Comparison of ENCODE assay signal across 10 mouse cellular contexts in genomic region chr8:84635397-84636050, GRCm38 (mm10). TPM values are rescaled to one million over a fixed set of nuclear protein-coding genes. Genes with fewer than 3 reads are reported as not detected.
DNase-seq lines count a peak whose midpoint lies in the region; ATAC-seq and TF ChIP-seq lines count a peak whose summit lies in the region.
"Had no signal": no experiment of that assay in that cellular context is flagged by ENCODE, and none has a peak within 500 bp of the region (broad histone marks: within the 10 kb centered on the region; RNA-seq: fewer than 3 reads in every experiment).

No protein-coding gene starts in this region.

- H3K9me3 ChIP-seq in kidney, embryonic 15.5 days (replicated peaks): 0 out of 2 replicates have a peak, but pooled peaks cover 3% of the 10 kb centered on the region
- no peaks in the 10 kb centered on the region for H3K9me3 ChIP-seq in embryonic facial prominence, embryonic 11.5 days (replicated peaks; ENCODE audit: control insufficient read depth, low read length)
- H3K9me3 ChIP-seq in forebrain, embryonic 16.5 days (ENCODE audit: control insufficient read depth, low read length): no peaks in the 10 kb centered on the region
- H3K9me3 ChIP-seq in midbrain, embryonic 12.5 days: no peaks in the 10 kb centered on the region

- no peak overlapping the region for H3K4me3 ChIP-seq in kidney, embryonic 15.5 days (replicated peaks)
- no peak overlapping the region for H3K4me3 ChIP-seq in kidney, adult 2 months (ENCODE audit: insufficient read depth, low read depth, low read length)
- H3K4me3 ChIP-seq in embryonic facial prominence, embryonic 11.5 days (ENCODE audit: low read depth, low read length): no peak overlapping the region
- H3K4me3 ChIP-seq in forebrain, embryonic 16.5 days (replicated peaks; ENCODE audit: low read length): no peak overlapping the region
- H3K4me3 ChIP-seq in midbrain, embryonic 12.5 days: no peak overlapping the region

- no peak for TF ChIP-seq CTCF in kidney, adult 2 months (conservative IDR thresholded peaks at IDR 0.05; ENCODE audit: insufficient read depth, insufficient read length, low read depth, low read length)

- peak overlapping the region; percentile 75 for H3K27ac ChIP-seq in kidney, embryonic 15.5 days
- no peak overlapping the region for H3K27ac ChIP-seq in kidney, adult 2 months (ENCODE audit: insufficient read depth, low read depth, low read length)
- peak overlapping the region; percentile 8; the same call in 1 of the 2 replicates for H3K27ac ChIP-seq in embryonic facial prominence, embryonic 11.5 days (replicated peaks; ENCODE audit: low read depth, low read length)
- H3K27ac ChIP-seq in forebrain, embryonic 16.5 days (ENCODE audit: low read length): peak overlapping the region; percentile 60
- peak overlapping the region; percentile 84 for H3K27ac ChIP-seq in midbrain, embryonic 12.5 days (replicated peaks)

- no peaks in the 10 kb centered on the region for H3K27me3 ChIP-seq in kidney, embryonic 15.5 days
- no peaks in the 10 kb centered on the region for H3K27me3 ChIP-seq in kidney, adult 2 months (replicated peaks; ENCODE audit: control insufficient read depth, insufficient read depth, low read length)
- no peaks in the 10 kb centered on the region for H3K27me3 ChIP-seq in embryonic facial prominence, embryonic 11.5 days (ENCODE audit: control insufficient read depth, insufficient read depth, low read length)
- no peaks in the 10 kb centered on the region for H3K27me3 ChIP-seq in forebrain, embryonic 16.5 days (replicated peaks; ENCODE audit: control insufficient read depth, insufficient read depth, low read length)
- no peaks in the 10 kb centered on the region for H3K27me3 ChIP-seq in midbrain, embryonic 12.5 days

- DNase-seq in kidney, adult 2 months: no peak
- DNase-seq in embryonic facial prominence, embryonic 11.5 days (ENCODE audit: low spot score): no peak
- no peak for DNase-seq in right cerebral cortex, adult 18-20 months
- DNase-seq in adrenal gland, postnatal 10 days: no peak
- DNase-seq in adrenal gland, postnatal 25 days: no peak
- DNase-seq: layer of hippocampus, adult 9-11 months had no signal

- H3K36me3 ChIP-seq in kidney, embryonic 15.5 days: no peaks in the 10 kb centered on the region
- no peaks in the 10 kb centered on the region for H3K36me3 ChIP-seq in kidney, adult 2 months (ENCODE audit: control insufficient read depth, insufficient read depth, low read length)
- H3K36me3 ChIP-seq in embryonic facial prominence, embryonic 11.5 days (replicated peaks; ENCODE audit: control insufficient read depth, insufficient read depth, low read depth, low read length): no peaks in the 10 kb centered on the region
- no peaks in the 10 kb centered on the region for H3K36me3 ChIP-seq in forebrain, embryonic 16.5 days (ENCODE audit: control insufficient read depth, insufficient read depth)
- H3K36me3 ChIP-seq in midbrain, embryonic 12.5 days: 0 out of 2 replicates have a peak, but pooled peaks cover 3% of the 10 kb centered on the region

- H3K4me2 ChIP-seq in kidney, embryonic 15.5 days: no peak overlapping the region
- no peak overlapping the region for H3K4me2 ChIP-seq in embryonic facial prominence, embryonic 11.5 days (ENCODE audit: low read depth, low read length)
- no peak overlapping the region for H3K4me2 ChIP-seq in forebrain, embryonic 16.5 days (ENCODE audit: low read length)
- H3K4me2 ChIP-seq in midbrain, embryonic 12.5 days (replicated peaks): peak overlapping the region; percentile 13
- H3K4me2 ChIP-seq: heart, embryonic 11.5 days had no signal

- H3K9ac ChIP-seq in kidney, embryonic 15.5 days: no peak overlapping the region
- peak overlapping the region; percentile 34; the same call in 1 of the 2 replicates for H3K9ac ChIP-seq in embryonic facial prominence, embryonic 11.5 days (replicated peaks; ENCODE audit: low read length)
- H3K9ac ChIP-seq in forebrain, embryonic 16.5 days (replicated peaks; ENCODE audit: low read depth, low read length): peak overlapping the region; percentile 18; the same call in 1 of the 2 replicates
- H3K9ac ChIP-seq in midbrain, embryonic 12.5 days (replicated peaks): peak overlapping the region; percentile 48; the same call in 1 of the 2 replicates

- TF ChIP-seq POLR2A in kidney, adult 2 months (IDR thresholded peaks at IDR 0.05; ENCODE audit: low read depth, low read length): no peak

- ATAC-seq in kidney, embryonic 15.5 days (replicated peaks; ENCODE audit: low FRiP score): no peak
- ATAC-seq in embryonic facial prominence, embryonic 11.5 days (replicated peaks; ENCODE audit: insufficient number of reproducible peaks, low FRiP score, low TSS enrichment, low read depth): no peak
- no peak for ATAC-seq in forebrain, embryonic 16.5 days
- no peak for ATAC-seq in midbrain, embryonic 12.5 days (ENCODE audit: low FRiP score, low read depth)

- 59% methylated on average over 14 of the region's 14 CpGs for WGBS in kidney, embryonic 15.5 days
- WGBS in kidney, adult 2 months: 70% methylated on average over 14 of the region's 14 CpGs
- WGBS in embryonic facial prominence, embryonic 11.5 days: 67% methylated on average over 13 of the region's 14 CpGs
- 63% methylated on average over 13 of the region's 14 CpGs for WGBS in forebrain, embryonic 16.5 days
- 64% methylated on average over 14 of the region's 14 CpGs for WGBS in midbrain, embryonic 12.5 days

- peaks cover 36% of the 10 kb centered on the region for H3K4me1 ChIP-seq in kidney, embryonic 15.5 days
- 0 out of 2 replicates have a peak, but pooled peaks cover 4% of the 10 kb centered on the region for H3K4me1 ChIP-seq in kidney, adult 2 months (ENCODE audit: control insufficient read depth, insufficient read depth, low read length)
- H3K4me1 ChIP-seq in embryonic facial prominence, embryonic 11.5 days (ENCODE audit: control insufficient read depth, insufficient read depth, low read length): peaks cover 2% of the 10 kb centered on the region
- H3K4me1 ChIP-seq in forebrain, embryonic 16.5 days (replicated peaks; ENCODE audit: control insufficient read depth, insufficient read depth, low read length): peaks cover 22% of the 10 kb centered on the region
- peaks cover 43% of the 10 kb centered on the region for H3K4me1 ChIP-seq in midbrain, embryonic 12.5 days

RNA-seq across cellular contexts. Expression of gene Ier2, which starts 27.1 kb away (rescaled TPM):
- polyA plus RNA-seq in kidney, embryonic 15.5 days (2015; fragmentation: Nextera tagmentation; extraction: Ambion mirVana): 73.4 and 80.3 TPM in 2 replicates
- polyA plus RNA-seq in kidney, adult 2 months (2012; rRNA removed): 5.7 and 7.3 TPM in 2 replicates
- polyA plus RNA-seq in embryonic facial prominence, embryonic 11.5 days (2014; fragmentation: Nextera tagmentation; extraction: Ambion mirVana): 86.9 and 89.6 TPM in 2 replicates
- 22.5 and 25.5 TPM in 2 replicates for polyA plus RNA-seq in forebrain, embryonic 16.5 days (2015; fragmentation: Nextera tagmentation; extraction: Ambion mirVana)
- polyA plus RNA-seq in midbrain, embryonic 12.5 days (2016; fragmentation: Nextera tagmentation; extraction: Ambion mirVana): 47.1 and 47.4 TPM in 2 replicates
- 10 to 100 TPM; 33.3 to 63.4 TPM for total RNA-seq in adrenal gland, postnatal 10 days (2021)
- 19.6 and 22.3 TPM in 2 replicates for total RNA-seq in adrenal gland, postnatal 25 days (2021)

RNA-seq across cellular contexts. Expression of gene Trmt1, which starts 50.6 kb away (rescaled TPM):
- polyA plus RNA-seq in kidney, embryonic 15.5 days (2015; fragmentation: Nextera tagmentation; extraction: Ambion mirVana): 68.7 and 73.8 TPM in 2 replicates
- 73.7 and 98.9 TPM in 2 replicates for polyA plus RNA-seq in kidney, adult 2 months (2012; rRNA removed)
- polyA plus RNA-seq in embryonic facial prominence, embryonic 11.5 days (2014; fragmentation: Nextera tagmentation; extraction: Ambion mirVana): 61.5 and 64.7 TPM in 2 replicates
- polyA plus RNA-seq in forebrain, embryonic 16.5 days (2015; fragmentation: Nextera tagmentation; extraction: Ambion mirVana): 63.4 and 73.3 TPM in 2 replicates
- 53.6 and 58.8 TPM in 2 replicates for polyA plus RNA-seq in midbrain, embryonic 12.5 days (2016; fragmentation: Nextera tagmentation; extraction: Ambion mirVana)
- total RNA-seq in adrenal gland, postnatal 10 days (2021): 10 to 100 TPM; 63.4 to 82.8 TPM
- 75.1 and 83.9 TPM in 2 replicates for total RNA-seq in adrenal gland, postnatal 25 days (2021)

RNA-seq across cellular contexts. Expression of gene Nacc1, which starts 52.1 kb away (rescaled TPM):
- polyA plus RNA-seq in kidney, embryonic 15.5 days (2015; fragmentation: Nextera tagmentation; extraction: Ambion mirVana): 23.9 and 25.6 TPM in 2 replicates
- polyA plus RNA-seq in kidney, adult 2 months (2012; rRNA removed): 85.8 and 93.9 TPM in 2 replicates
- 21.0 and 21.1 TPM in 2 replicates for polyA plus RNA-seq in embryonic facial prominence, embryonic 11.5 days (2014; fragmentation: Nextera tagmentation; extraction: Ambion mirVana)
- polyA plus RNA-seq in forebrain, embryonic 16.5 days (2015; fragmentation: Nextera tagmentation; extraction: Ambion mirVana): 15.5 and 15.7 TPM in 2 replicates
- polyA plus RNA-seq in midbrain, embryonic 12.5 days (2016; fragmentation: Nextera tagmentation; extraction: Ambion mirVana): 20.8 and 25.0 TPM in 2 replicates
- total RNA-seq in adrenal gland, postnatal 10 days (2021): 10 to 100 TPM; 59.1 to 62.9 TPM
- total RNA-seq in adrenal gland, postnatal 25 days (2021): 73.9 and 76.0 TPM in 2 replicates
